Mouse (Mus musculus) liver, adult 2 months (tissue): ENCODE data around the gene Anpep. TPM values are rescaled to one million over a fixed set of nuclear protein-coding genes. Genes with fewer than 3 reads are reported as not detected.

Experiments used
- DNase-seq: peaks from one replicate; pipeline ENCODE4 v3.0.0-alpha.2; 2011; ENCODE audit warnings: low read depth, low spot score; ENCODE audit errors: extremely low read depth
- H3K27ac ChIP-seq: fragments of 200-500 bp; replicated peaks from 2 replicates; pipeline ENCODE4 v1.5.1; 2012; ENCODE audit warnings: low read depth, mild to moderate bottlenecking, control low read depth, inconsistent platforms, low read length; ENCODE audit not compliant: insufficient read depth
- H3K27me3 ChIP-seq: fragments of 200-500 bp; 2 replicates; pipeline ENCODE4 v1.6.1; 2012; ENCODE audit warnings: mild to moderate bottlenecking, moderate library complexity, low read length, inconsistent platforms; ENCODE audit not compliant: control insufficient read depth, insufficient read depth
- H3K36me3 ChIP-seq: fragments of 200-500 bp; 2 replicates; pipeline ENCODE4 v1.6.1; 2012; ENCODE audit warnings: low read length, inconsistent platforms; ENCODE audit not compliant: control insufficient read depth, insufficient read depth
- H3K4me1 ChIP-seq: fragments of 200-500 bp; 2 replicates; pipeline ENCODE4 v1.6.1; 2011; ENCODE audit warnings: low read length; ENCODE audit not compliant: control insufficient read depth, insufficient read depth
- H3K4me3 ChIP-seq: fragments of 200-500 bp; 2 replicates; pipeline ENCODE4 v1.5.1; 2011; ENCODE audit warnings: low read depth, mild to moderate bottlenecking, control low read depth, low read length, moderate library complexity; ENCODE audit not compliant: insufficient read depth
- H3K79me2 ChIP-seq: fragments of 200-500 bp; 2 replicates; pipeline ENCODE4 v1.6.1; 2012; ENCODE audit warnings: inconsistent platforms, mild to moderate bottlenecking, low read length, moderate library complexity; ENCODE audit not compliant: control insufficient read depth, insufficient read depth
- H3K9ac ChIP-seq: fragments of 200-500 bp; 2 replicates; pipeline ENCODE4 v1.6.1; 2012; ENCODE audit warnings: low read depth, mild to moderate bottlenecking, control low read depth, inconsistent platforms, low read length
- CTCF ChIP-seq: fragments of 200-500 bp; IDR thresholded peaks from 2 replicates; pipeline ENCODE4 v1.5.1; 2011; ENCODE audit warnings: low read depth, low read length, control low read depth
- POLR2A ChIP-seq: fragments of 200-500 bp; IDR thresholded peaks from 2 replicates; pipeline ENCODE4 v1.6.1; 2011; ENCODE audit warnings: low read length, control low read depth; ENCODE audit not compliant: insufficient read depth; ENCODE audit errors: extremely low read depth
- WGBS: fragments of 180-500 bp; shearing (Covaris S2); methylation state at CpG from one replicate; pipeline ENCODE4 v1.1.7; 2018; 5-methylcytosine and 5-hydroxymethylcytosine counted together
- polyA plus RNA-seq: library from polyadenylated mRNA; depleted of rRNA; stranded (reverse); fragments of >200 nt; gene quantifications from 2 replicates; pipeline ENCODE4 v1.2.3, GENCODE M21; 2012
- total RNA-seq: library from RNA; depleted of rRNA; stranded (reverse); fragments of >200 nt; gene quantifications from 2 replicates; pipeline ENCODE4 v1.2.3, GENCODE M21; 2014

Gene Anpep
- total and polyA plus RNA-seq, 2 experiments, result 31.4 to 92.5 TPM

GRCm38 (mm10) chr7:79831145-79831544 is 29.7 kb downstream of the Anpep start:
- 23% methylated on average over 6 of the region's 6 CpGs for WGBS
- Histone ChIP-seq H3K4me1 (peaks cover 13% of the 10 kb centered on the region), H3K36me3 (peaks cover 21% of the 10 kb centered on the region), H3K27ac (peak overlapping the region; percentile 84), H3K4me3 (no peak overlapping the region), H3K27me3 (no peaks in the 10 kb centered on the region), H3K9ac (peak overlapping the region; percentile 7; the same call in 1 of the 2 replicates), H3K79me2 (no peaks in the 10 kb centered on the region)
- TF ChIP-seq POLR2A, result no peak
- no peak for TF ChIP-seq CTCF
- DNase-seq, result peak; percentile 80

GRCm38 (mm10) chr7:79828341-79828740 is 32.5 kb downstream of the Anpep start:
- DNase-seq, result peak; percentile 85
- no peak for TF ChIP-seq CTCF
- TF ChIP-seq POLR2A, result no peak
- Histone ChIP-seq H3K27ac (0 out of 2 replicates have a peak overlapping the region, but pooled peaks have one; percentile 3), H3K4me3 (no peak overlapping the region), H3K36me3 (peaks cover 25% of the 10 kb centered on the region), H3K9ac (no peak overlapping the region), H3K27me3 (no peaks in the 10 kb centered on the region), H3K4me1 (peaks cover 13% of the 10 kb centered on the region), H3K79me2 (no peaks in the 10 kb centered on the region)
- WGBS, result 45% methylated on average over 3 of the region's 3 CpGs

- Histone ChIP-seq H3K4me1 (no peaks in the 10 kb centered on the region), H3K27me3 (no peaks in the 10 kb centered on the region), H3K79me2 (no peaks in the 10 kb centered on the region), H3K9ac (no peak overlapping the region), H3K4me3 (no peak overlapping the region), H3K27ac (no peak overlapping the region), H3K36me3 (peaks cover 29% of the 10 kb centered on the region)
- TF ChIP-seq CTCF (no peak), POLR2A (no peak)
- 60% methylated on average over 12 of the region's 12 CpGs for WGBS
- no peak for DNase-seq
Measured at GRCm38 (mm10) chr7:79822092-79822695, 38.7 kb downstream of the Anpep start.

GRCm38 (mm10) chr7:79819996-79820395 is 40.9 kb downstream of the Anpep start:
- Histone ChIP-seq H3K79me2 (no peaks in the 10 kb centered on the region), H3K4me3 (no peak overlapping the region), H3K27ac (no peak overlapping the region), H3K4me1 (no peaks in the 10 kb centered on the region), H3K36me3 (peaks cover 11% of the 10 kb centered on the region), H3K27me3 (no peaks in the 10 kb centered on the region), H3K9ac (no peak overlapping the region)
- TF ChIP-seq POLR2A (no peak), CTCF (no peak)
- WGBS, result 86% methylated on average over 11 of the region's 11 CpGs
- no peak for DNase-seq

GRCm38 (mm10) chr7:79819515-79819914 is 41.3 kb downstream of the Anpep start:
- TF ChIP-seq POLR2A (no peak), CTCF (no peak)
- no peak for DNase-seq
- Histone ChIP-seq H3K36me3 (peaks cover 8% of the 10 kb centered on the region), H3K4me3 (no peak overlapping the region), H3K27ac (no peak overlapping the region), H3K9ac (no peak overlapping the region), H3K27me3 (no peaks in the 10 kb centered on the region), H3K79me2 (no peaks in the 10 kb centered on the region), H3K4me1 (no peaks in the 10 kb centered on the region)
- WGBS, result 55% methylated on average over 4 of the region's 4 CpGs

- Histone ChIP-seq H3K4me3 (no peak overlapping the region), H3K4me1 (no peaks in the 10 kb centered on the region), H3K27me3 (no peaks in the 10 kb centered on the region), H3K27ac (no peak overlapping the region), H3K79me2 (no peaks in the 10 kb centered on the region), H3K36me3 (peaks cover 5% of the 10 kb centered on the region; the same call in 1 of the 2 replicates), H3K9ac (no peak overlapping the region)
- TF ChIP-seq POLR2A (no peak), CTCF (no peak)
- DNase-seq, result no peak
- 61% methylated on average over 6 of the region's 6 CpGs for WGBS
Measured at GRCm38 (mm10) chr7:79818321-79818720, 42.5 kb downstream of the Anpep start.
